Mouse (Mus musculus): ENCODE data around the gene Catsperd. TPM values are rescaled to one million over a fixed set of nuclear protein-coding genes. Genes with fewer than 3 reads are reported as not detected.
"Not testable (repeated sequence)": the region's sequence is repeated elsewhere in the genome, so short reads cannot be mapped to it uniquely, and the experiment has no call there.

Catsperd gene
- polyA plus RNA-seq, 1 experiment from 2014 or later = 0.38 TPM

DNA sequence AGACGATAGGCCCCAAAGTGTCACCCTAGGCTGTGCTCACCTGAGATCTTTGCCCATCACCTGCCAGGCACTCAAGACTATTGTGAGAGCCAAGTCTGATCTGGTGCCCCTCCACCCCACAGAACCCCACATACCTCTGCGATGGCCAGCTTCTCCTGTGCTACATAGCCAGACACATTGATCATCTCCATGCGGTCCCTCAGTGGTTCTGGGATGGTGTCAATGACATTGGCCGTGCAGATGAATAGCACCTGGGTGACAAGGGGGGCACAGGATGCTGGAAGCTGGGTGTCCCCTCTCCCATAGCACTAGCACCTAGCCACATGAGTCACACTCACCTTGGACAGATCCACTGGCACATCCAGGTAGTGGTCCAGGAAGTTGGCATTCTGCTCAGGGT lies 12.2 kb upstream of the Catsperd start:
- 88% methylated on average over 4 of the region's 4 CpGs for WGBS
- Histone ChIP-seq H3K36me3 (peaks cover 69% of the 10 kb centered on the region), H3K4me3 (0 out of 2 replicates have a peak overlapping the region, but pooled peaks have one; percentile 86), H3K27me3 (ENCODE audit: insufficient read depth, poor library complexity, severe bottlenecking) (no peaks in the 10 kb centered on the region), H3K27ac (no peak overlapping the region), H3K9me3 (no peaks in the 10 kb centered on the region), H3K4me1 (peaks cover 28% of the 10 kb centered on the region)
- DNase-seq (ENCODE audit: low spot score) = no peak

DNA sequence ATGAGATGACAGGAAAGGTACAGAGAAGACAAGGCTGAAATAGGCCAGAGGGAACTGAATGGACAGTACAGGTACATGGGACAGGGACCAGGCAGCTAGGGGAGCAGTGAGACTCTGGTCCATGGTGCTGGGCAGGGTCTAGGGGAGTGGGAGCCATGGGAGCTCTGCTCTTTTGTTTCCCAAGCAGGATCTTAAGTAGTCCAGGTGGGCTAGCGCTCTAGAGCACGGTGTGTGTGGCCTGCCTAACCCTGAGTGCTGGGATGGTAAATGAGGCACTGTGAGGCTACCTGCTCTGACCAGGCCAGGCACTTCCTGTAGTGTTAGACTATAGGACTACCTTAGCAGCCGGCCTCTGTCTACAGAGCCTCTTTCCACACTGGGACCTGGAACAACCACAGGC lies 11.2 kb upstream of the Catsperd start:
- 77% methylated on average over 3 of the region's 3 CpGs for WGBS
- no peak for DNase-seq (ENCODE audit: low spot score)
- Histone ChIP-seq H3K36me3 (peaks cover 77% of the 10 kb centered on the region), H3K9me3 (no peaks in the 10 kb centered on the region), H3K27me3 (ENCODE audit: insufficient read depth, poor library complexity, severe bottlenecking) (no peaks in the 10 kb centered on the region), H3K4me3 (no peak overlapping the region), H3K27ac (no peak overlapping the region), H3K4me1 (peaks cover 26% of the 10 kb centered on the region)

DNA sequence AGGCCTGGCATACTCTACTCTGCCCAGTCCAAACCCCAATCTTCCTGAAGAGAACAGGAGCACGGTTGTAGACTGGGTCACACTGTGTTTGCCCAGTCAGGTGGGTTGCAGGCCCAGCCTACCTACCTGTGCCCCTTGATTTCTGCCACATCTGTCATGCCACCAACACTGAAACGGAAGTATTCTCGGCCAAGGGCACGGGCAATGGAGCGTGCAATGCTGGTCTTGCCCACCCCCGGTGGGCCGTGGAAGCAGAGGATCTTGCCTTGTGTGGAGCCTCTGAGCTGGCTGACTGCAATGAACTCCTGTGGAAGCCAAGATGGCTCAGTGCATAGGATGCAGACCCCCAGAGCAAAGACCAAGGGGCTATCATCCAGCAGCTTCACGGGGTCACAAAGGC lies 10.3 kb upstream of the Catsperd start:
- Histone ChIP-seq H3K9me3 (no peaks in the 10 kb centered on the region), H3K36me3 (peaks cover 86% of the 10 kb centered on the region), H3K4me1 (peaks cover 18% of the 10 kb centered on the region), H3K27me3 (ENCODE audit: insufficient read depth, poor library complexity, severe bottlenecking) (no peaks in the 10 kb centered on the region), H3K27ac (peak overlapping the region; percentile 5; the same call in 1 of the 2 replicates), H3K4me3 (peak overlapping the region; percentile 3; the same call in 1 of the 2 replicates)
- DNase-seq (ENCODE audit: low spot score) = no peak
- 89% methylated on average over 8 of the region's 8 CpGs for WGBS

DNA sequence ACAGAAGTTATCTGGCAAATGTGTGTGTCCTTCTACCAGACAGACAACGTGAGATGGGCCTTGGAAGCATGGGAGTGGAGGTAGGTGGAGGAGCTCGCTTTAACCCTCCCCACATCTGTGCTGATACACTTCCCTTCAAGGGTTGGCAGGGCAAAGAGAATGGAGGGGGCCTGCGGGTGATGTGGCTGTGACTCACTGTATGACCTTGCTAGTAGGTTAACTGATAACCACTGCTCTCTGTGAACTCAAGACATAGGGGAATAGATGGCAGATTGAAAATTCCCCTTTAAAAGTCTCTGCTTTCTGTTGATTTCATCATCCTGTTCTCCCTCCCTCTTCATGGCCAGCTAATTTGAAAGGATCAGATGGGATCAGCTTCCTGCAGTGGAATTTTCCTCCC lies 2.4 kb upstream of the Catsperd start:
- peaks cover 25% of the 10 kb centered on the region for H3K4me1 ChIP-seq
- H3K9me3 ChIP-seq = no peaks in the 10 kb centered on the region
- no peak for DNase-seq (ENCODE audit: low spot score)
- no peaks in the 10 kb centered on the region for H3K27me3 ChIP-seq (ENCODE audit: insufficient read depth, poor library complexity, severe bottlenecking)
- peak overlapping the region; percentile 92 for H3K4me3 ChIP-seq
- peaks cover 44% of the 10 kb centered on the region for H3K36me3 ChIP-seq
- 58% methylated on average over 3 of the region's 3 CpGs for WGBS
- H3K27ac ChIP-seq = no peak overlapping the region

DNA sequence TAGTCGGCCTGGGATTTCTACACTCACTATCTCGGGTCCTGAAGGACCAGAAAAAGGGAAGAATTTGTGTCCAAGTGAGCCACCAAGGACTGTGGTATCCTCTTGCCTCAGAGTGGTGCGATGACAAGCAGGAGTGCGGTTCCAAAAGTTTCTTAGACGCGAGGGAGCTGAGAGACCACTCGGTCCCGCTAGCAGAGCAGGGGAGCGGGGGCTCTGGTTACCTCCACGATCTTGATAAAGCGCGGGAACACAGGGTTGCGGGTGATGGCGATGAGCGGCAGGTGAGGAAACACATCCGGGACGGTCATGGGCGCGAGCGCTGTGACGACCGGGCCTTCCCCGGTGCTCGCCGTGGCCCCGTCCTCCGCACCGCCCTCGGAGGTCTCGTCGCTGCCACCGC lies 1.7 kb upstream of the Catsperd start:
- 1% methylated on average over 32 of the region's 32 CpGs for WGBS
- H3K27me3 ChIP-seq (ENCODE audit: insufficient read depth, poor library complexity, severe bottlenecking) = no peaks in the 10 kb centered on the region
- peaks cover 25% of the 10 kb centered on the region for H3K4me1 ChIP-seq
- DNase-seq (ENCODE audit: low spot score) = no peak
- H3K4me3 ChIP-seq = peak overlapping the region; percentile 92
- H3K36me3 ChIP-seq = peaks cover 37% of the 10 kb centered on the region
- no peaks in the 10 kb centered on the region for H3K9me3 ChIP-seq
- H3K27ac ChIP-seq = peak overlapping the region; percentile 93

DNA sequence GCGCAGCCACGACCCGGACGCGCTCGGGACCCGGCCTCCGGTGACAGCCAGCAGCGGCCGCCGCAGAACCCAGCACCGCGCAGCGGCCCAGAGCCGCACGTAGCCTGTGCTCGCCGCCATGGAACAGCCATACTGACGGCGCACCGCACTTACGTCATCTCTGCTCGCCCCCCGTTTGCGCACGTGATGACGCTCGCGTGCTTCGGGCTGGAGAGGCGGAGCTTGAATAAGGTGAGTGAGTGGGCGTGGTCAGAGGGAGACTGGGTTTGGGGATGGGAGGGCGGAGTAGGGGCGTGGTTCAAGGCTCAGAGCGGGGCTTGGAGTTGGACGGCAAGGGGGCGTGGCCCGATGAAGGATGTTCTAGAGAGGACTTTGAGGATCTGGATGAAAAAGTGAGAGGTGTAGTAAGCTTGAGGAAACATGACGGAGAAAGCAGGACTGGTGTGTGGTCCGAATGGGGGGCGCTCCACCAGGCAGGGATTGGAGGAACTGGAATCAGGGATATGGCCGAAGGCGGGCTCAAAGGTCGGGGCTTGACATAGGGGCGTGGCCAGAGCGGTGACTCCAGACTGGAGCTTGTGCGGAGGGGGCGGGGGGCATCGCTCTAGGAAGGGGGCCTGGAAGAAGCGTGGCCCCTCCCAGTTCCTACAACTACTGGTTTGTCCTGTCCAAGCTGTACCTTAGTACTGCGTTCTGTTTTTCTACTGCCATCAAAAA lies 1.0 kb upstream of the Catsperd start, which contains the start of gene Lonp1:
TSS of gene Lonp1 (minus strand) at position 134 of the 717 bp plus-strand sequence.
- peaks cover 25% of the 10 kb centered on the region for H3K4me1 ChIP-seq
- no peaks in the 10 kb centered on the region for H3K27me3 ChIP-seq (ENCODE audit: insufficient read depth, poor library complexity, severe bottlenecking)
- DNase-seq (ENCODE audit: low spot score) = peak; percentile 99
- H3K4me3 ChIP-seq = peak within 1 kb of the TSS; percentile 92
- no peaks in the 10 kb centered on the region for H3K9me3 ChIP-seq
- WGBS = under 1% methylated on average over 51 of the region's 51 CpGs
- peak within 1 kb of the TSS; percentile 93 for H3K27ac ChIP-seq
- H3K36me3 ChIP-seq = peaks cover 31% of the 10 kb centered on the region

DNA sequence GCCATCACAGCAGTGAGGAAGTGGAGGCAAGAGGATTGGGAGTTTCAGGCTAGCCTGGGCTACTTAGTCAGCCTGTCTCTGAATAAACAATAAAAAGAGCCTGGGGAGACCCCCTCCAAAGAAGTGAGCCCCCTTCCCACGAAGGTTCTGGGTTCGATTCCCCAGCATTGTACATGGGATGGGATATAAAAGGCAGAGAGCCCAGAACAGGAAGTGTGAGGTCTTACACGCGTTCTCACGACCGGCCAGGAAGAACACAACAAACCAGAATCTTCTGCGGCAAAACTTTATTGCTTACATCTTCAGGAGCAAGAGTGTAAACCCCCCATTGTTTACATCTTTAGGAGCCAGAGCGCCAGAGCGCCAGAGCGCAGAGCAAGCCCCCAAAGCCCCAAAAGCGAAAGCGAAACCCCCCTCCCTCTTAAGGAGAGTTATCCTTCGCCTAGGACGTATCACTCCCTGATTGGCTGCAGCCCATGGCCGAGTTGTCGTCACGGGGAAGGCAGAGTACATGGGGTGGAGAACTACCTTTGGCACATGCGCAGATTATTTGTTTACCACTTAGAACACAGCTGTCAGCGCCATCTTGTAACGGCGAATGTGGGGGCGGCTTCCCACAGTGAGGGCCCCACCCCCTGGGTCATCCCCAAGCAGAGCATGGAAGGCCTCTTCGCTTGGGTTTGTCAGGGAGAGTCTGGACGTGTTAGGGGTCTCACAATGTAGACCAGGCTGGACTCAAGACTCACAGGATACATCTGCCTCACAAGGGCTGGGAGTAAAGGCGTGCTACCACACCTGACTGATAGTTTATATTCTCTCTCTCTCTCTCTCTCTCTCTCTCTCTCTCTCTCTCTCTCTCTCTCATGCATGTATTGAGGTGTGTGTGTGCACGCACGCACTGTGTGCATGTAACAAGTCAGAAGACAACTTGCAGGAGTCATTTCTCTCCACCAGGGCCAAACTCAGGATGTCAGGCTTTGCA lies 2.1 kb downstream of the Catsperd start:
- not testable (repeated sequence) for H3K4me3 ChIP-seq; H3K9me3 ChIP-seq; DNase-seq (ENCODE audit: low spot score); H3K27me3 ChIP-seq (ENCODE audit: insufficient read depth, poor library complexity, severe bottlenecking); H3K36me3 ChIP-seq; H3K27ac ChIP-seq
- 85% methylated on average over 27 of the region's 27 CpGs for WGBS
- peaks cover 22% of the 10 kb centered on the region for H3K4me1 ChIP-seq

DNA sequence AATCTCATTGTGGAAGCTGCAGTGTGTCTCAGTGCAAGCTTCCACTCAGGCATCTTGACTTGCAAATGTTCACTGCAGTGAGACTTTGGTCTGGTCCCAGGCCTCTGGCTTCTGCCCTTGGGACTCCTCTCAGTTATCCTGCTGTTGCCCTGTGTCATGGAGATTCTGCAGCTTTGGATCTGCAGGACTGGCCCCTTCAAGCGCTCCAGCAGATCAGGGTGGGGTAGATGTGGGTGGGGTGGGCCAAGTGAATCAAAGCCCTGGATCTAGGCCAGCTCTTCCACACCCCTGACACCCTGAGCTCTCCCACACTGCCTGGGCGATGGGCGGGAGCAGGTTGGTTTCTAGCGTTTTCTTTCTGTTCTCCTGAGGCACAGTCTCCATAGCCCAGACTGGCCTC lies 3.9 kb downstream of the Catsperd start:
- H3K27me3 ChIP-seq (ENCODE audit: insufficient read depth, poor library complexity, severe bottlenecking) = no peaks in the 10 kb centered on the region
- WGBS = 62% methylated on average over 4 of the region's 4 CpGs
- no peaks in the 10 kb centered on the region for H3K9me3 ChIP-seq
- peaks cover 7% of the 10 kb centered on the region for H3K4me1 ChIP-seq
- DNase-seq (ENCODE audit: low spot score) = no peak
- H3K27ac ChIP-seq = no peak overlapping the region
- H3K4me3 ChIP-seq = no peak overlapping the region
- H3K36me3 ChIP-seq = no peaks in the 10 kb centered on the region

DNA sequence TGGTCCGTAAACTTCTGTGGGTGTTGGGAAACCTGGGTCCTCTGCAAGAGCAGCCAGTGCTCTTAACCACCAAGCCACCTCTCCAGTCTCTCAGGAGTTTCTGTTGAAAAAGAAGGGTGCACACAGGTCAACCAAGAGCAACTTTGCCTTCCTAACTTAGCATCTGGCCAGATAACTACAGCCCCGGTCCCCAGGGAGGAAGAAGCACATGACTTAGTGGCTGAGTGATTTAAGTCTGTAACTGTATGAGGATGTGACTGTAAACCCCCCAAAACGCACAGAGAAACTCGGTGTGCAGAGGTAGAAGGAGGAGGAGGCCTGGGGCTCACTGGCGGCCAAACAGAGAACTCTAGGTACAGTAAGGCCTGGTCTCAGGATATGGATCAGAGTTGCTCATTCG lies 6.1 kb downstream of the Catsperd start:
- Histone ChIP-seq H3K4me1 (no peaks in the 10 kb centered on the region), H3K27ac (no peak overlapping the region), H3K4me3 (no peak overlapping the region), H3K9me3 (no peaks in the 10 kb centered on the region), H3K36me3 (no peaks in the 10 kb centered on the region), H3K27me3 (ENCODE audit: insufficient read depth, poor library complexity, severe bottlenecking) (no peaks in the 10 kb centered on the region)
- DNase-seq (ENCODE audit: low spot score) = no peak
- 78% methylated on average over 6 of the region's 6 CpGs for WGBS

DNA sequence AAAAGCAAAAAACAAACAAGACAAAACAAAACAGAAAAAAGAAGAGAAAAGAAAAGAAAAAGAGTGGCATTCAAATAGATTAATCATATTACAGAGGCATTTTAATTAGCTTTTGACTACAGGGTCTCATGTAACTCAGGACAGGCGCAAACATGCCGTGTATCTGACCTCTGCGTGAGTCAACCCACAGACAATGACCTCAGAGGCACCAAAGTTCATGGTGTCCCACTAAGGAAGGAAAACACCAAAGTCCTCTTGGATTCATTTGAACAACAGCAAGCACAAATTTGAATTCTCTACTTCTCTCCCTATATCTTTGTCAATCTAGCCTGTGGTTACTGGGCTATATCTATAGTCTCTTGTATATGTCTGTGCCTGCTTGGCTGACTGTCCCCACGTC lies 15.3 kb downstream of the Catsperd start:
- H3K27ac ChIP-seq = no peak overlapping the region
- H3K4me1 ChIP-seq = peaks cover 7% of the 10 kb centered on the region
- no peak for DNase-seq (ENCODE audit: low spot score)
- no peaks in the 10 kb centered on the region for H3K9me3 ChIP-seq
- no peak overlapping the region for H3K4me3 ChIP-seq
- no peaks in the 10 kb centered on the region for H3K27me3 ChIP-seq (ENCODE audit: insufficient read depth, poor library complexity, severe bottlenecking)
- 80% methylated on average over 4 of the region's 4 CpGs for WGBS
- H3K36me3 ChIP-seq = no peaks in the 10 kb centered on the region

DNA sequence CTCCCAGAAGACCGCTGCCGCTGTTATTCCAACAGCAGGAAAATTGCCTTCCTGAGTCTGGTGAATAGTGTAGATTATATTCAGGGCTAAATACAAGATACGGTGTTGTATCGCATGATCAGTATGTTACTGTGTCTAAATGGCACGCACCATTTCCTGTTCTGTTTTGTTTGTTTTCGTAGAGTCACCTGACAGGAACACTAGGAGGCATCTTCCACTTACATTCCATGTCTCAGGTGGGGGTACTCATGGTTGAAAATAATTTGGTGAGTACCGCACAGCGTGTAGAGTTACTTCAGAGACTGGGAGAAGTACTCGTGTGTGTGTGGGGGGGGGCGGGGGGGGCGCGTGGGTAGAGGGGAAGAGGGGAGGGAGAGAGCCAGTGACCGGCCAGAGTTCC lies 19.6 kb downstream of the Catsperd start:
- H3K36me3 ChIP-seq = no peaks in the 10 kb centered on the region
- 56% methylated on average over 11 of the region's 13 CpGs for WGBS

DNA sequence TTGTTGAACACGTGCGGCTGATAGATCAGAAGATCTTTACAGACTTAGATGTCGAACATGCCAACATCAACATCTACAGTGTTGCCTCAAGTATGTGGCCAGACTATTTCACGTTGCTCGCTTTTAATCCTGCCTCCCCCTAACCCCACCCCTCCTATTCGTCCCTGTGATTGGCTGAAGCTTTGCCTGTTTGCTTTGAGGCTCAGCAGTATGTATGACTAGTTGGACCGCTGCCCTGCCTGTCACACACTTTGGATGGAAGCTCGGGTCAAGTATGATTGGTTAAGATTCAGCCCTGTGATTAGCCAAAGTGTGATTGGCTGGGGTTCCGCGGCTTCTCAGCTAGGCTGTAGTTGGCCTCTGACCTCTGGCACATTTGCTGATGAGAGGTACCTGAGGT lies 23.9 kb downstream of the Catsperd start:
- DNase-seq (ENCODE audit: low spot score) = no peak
- 28% methylated on average over 10 of the region's 10 CpGs for WGBS
- Histone ChIP-seq H3K36me3 (no peaks in the 10 kb centered on the region), H3K27ac (no peak overlapping the region), H3K27me3 (ENCODE audit: insufficient read depth, poor library complexity, severe bottlenecking) (peaks cover 11% of the 10 kb centered on the region; the same call in 1 of the 2 replicates), H3K4me3 (no peak overlapping the region), H3K4me1 (peaks cover 10% of the 10 kb centered on the region), H3K9me3 (no peaks in the 10 kb centered on the region)

More for the DNA sequence above, 19.6 kb downstream of the Catsperd start:
- Histone ChIP-seq H3K4me3 (no peak overlapping the region), H3K4me1 (peaks cover 10% of the 10 kb centered on the region), H3K9me3 (no peaks in the 10 kb centered on the region), H3K27ac (no peak overlapping the region), H3K27me3 (ENCODE audit: insufficient read depth, poor library complexity, severe bottlenecking) (peaks cover 6% of the 10 kb centered on the region; the same call in 1 of the 2 replicates)
- DNase-seq (ENCODE audit: low spot score) = no peak

DNA sequence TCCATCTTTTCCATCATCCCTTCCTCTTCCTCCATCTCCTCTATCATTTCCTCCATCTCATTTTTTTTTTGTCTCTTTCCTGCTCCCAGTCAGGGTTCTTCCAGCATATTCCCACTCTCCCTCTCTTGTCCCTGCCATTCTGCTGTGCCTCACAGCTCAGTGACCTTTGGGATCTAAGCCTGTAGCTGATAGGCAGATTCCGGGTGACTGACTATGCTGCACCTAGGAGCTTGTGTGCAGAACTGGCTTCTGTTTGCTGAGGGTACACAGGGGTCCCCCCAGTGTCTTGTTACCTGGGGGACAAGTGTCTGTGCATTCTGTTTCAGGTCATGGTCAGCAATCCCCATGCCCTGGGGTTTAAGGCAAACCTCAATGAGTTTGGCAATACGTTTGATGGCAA lies 26.8 kb downstream of the Catsperd start:
- H3K4me3 ChIP-seq = no peak overlapping the region
- WGBS = 73% methylated on average over 2 of the region's 2 CpGs
- H3K27me3 ChIP-seq (ENCODE audit: insufficient read depth, poor library complexity, severe bottlenecking) = 0 out of 2 replicates have a peak, but pooled peaks cover 5% of the 10 kb centered on the region
- H3K27ac ChIP-seq = no peak overlapping the region
- H3K9me3 ChIP-seq = no peaks in the 10 kb centered on the region
- no peaks in the 10 kb centered on the region for H3K4me1 ChIP-seq
- DNase-seq (ENCODE audit: low spot score) = no peak
- no peaks in the 10 kb centered on the region for H3K36me3 ChIP-seq

All from heart, embryonic 10.5 days (tissue).